Mouse (Mus musculus): ENCODE data around the gene Mrpl16. TPM values are rescaled to one million over a fixed set of nuclear protein-coding genes. Genes with fewer than 3 reads are reported as not detected.

Gene Mrpl16
- 49.1 and 55.1 TPM in 2 replicates for polyA plus RNA-seq (2016; fragmentation: Nextera tagmentation; extraction: Ambion mirVana)

DNA sequence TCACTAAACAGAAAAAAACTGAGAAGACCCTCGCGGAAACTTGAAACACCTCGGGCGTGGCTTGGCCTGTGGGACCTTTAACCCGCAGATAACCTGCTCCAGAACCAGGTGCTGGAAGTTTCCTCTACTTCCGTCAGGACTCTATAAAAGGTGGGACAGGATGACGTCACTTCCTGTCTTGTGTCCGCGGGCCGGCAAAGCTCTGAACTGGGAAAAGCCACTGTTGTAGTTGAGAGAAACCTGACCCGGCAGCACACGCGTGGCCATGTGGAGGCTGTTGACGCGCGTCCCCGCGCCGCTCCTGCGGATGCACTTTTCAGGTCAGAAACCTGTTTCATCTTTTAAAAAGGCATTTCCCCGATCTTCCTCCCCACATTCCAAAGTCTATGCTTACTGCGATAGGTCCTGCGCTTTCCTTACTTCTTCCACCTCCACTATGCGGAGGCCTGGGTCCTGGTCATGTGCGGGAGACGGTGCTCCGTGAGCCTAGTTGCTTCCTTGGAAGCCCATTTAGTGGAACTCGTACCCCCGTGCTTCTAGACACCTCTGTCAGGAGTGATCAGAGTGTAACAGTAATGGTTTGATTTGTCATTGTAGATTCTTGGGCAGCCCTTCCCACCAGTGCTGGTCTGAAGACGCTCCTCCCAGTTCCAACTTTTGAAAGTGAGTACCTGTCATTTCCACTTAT lies at the start of gene Mrpl16:
Gene Mrpl16 (plus strand): TSS at position 187 of the 688 bp plus-strand sequence.
- Histone ChIP-seq H3K4me1 (replicated peaks) (peaks cover 8% of the 10 kb centered on the region), H3K9me3 (no peaks in the 10 kb centered on the region), H3K27ac (peak within 1 kb of the TSS; percentile 84), H3K27me3 (ENCODE audit: insufficient read depth, poor library complexity, severe bottlenecking) (no peaks in the 10 kb centered on the region), H3K36me3 (peaks cover 34% of the 10 kb centered on the region), H3K4me3 (peak within 1 kb of the TSS; percentile 75)
- WGBS, result under 1% methylated on average over 30 of the region's 30 CpGs
- peak; percentile 86 for DNase-seq (ENCODE audit: low spot score)

GRCm38 (mm10) chr19:11723870-11724269 lies 46.3 kb upstream of the Mrpl16 start:
- Histone ChIP-seq H3K9me3 (no peaks in the 10 kb centered on the region), H3K27ac (no peak overlapping the region), H3K4me3 (no peak overlapping the region), H3K36me3 (no peaks in the 10 kb centered on the region), H3K27me3 (ENCODE audit: insufficient read depth, poor library complexity, severe bottlenecking) (no peaks in the 10 kb centered on the region), H3K4me1 (replicated peaks) (no peaks in the 10 kb centered on the region)
- WGBS, result 92% methylated on average over 2 of the region's 2 CpGs
- DNase-seq (ENCODE audit: low spot score), result no peak

DNA sequence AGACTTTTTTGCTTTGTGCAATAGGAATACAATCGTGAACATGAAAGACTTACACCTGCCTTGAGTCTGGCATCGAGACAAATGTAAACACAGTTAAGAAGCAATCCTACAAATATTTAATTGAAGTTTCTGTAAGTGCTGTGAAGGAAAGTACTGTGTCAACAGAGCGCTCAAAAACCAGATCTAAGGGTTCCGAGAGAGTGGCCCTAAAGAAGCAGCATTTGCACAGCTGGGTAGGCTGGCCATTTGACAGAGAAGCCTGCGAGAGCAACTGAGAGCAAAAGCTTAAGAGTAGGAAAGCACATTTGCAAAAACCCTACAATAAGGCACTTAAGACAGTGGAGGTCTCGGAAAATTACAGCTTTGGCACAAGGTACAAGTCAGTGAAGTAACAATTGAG lies 45.9 kb upstream of the Mrpl16 start:
- WGBS, result 88% methylated on average over 6 of the region's 6 CpGs
- no peak for DNase-seq (ENCODE audit: low spot score)
- Histone ChIP-seq H3K4me1 (replicated peaks) (no peaks in the 10 kb centered on the region), H3K27me3 (ENCODE audit: insufficient read depth, poor library complexity, severe bottlenecking) (no peaks in the 10 kb centered on the region), H3K9me3 (no peaks in the 10 kb centered on the region), H3K36me3 (no peaks in the 10 kb centered on the region), H3K27ac (no peak overlapping the region), H3K4me3 (no peak overlapping the region)

GRCm38 (mm10) chr19:11725915-11726314 lies 44.3 kb upstream of the Mrpl16 start:
- WGBS, result 90% methylated on average over 2 of the region's 2 CpGs

GRCm38 (mm10) chr19:11727304-11727703 lies 42.9 kb upstream of the Mrpl16 start:
- no peak overlapping the region for H3K4me3 ChIP-seq
- H3K9me3 ChIP-seq, result no peaks in the 10 kb centered on the region
- no peaks in the 10 kb centered on the region for H3K27me3 ChIP-seq (ENCODE audit: insufficient read depth, poor library complexity, severe bottlenecking)
- DNase-seq (ENCODE audit: low spot score), result no peak
- 90% methylated on average over 5 of the region's 5 CpGs for WGBS
- no peaks in the 10 kb centered on the region for H3K36me3 ChIP-seq
- H3K27ac ChIP-seq, result no peak overlapping the region
- H3K4me1 ChIP-seq (replicated peaks), result no peaks in the 10 kb centered on the region

More at GRCm38 (mm10) chr19:11725915-11726314, 44.3 kb upstream of the Mrpl16 start:
- no peak for DNase-seq (ENCODE audit: low spot score)
- Histone ChIP-seq H3K4me1 (replicated peaks) (no peaks in the 10 kb centered on the region), H3K4me3 (no peak overlapping the region), H3K27ac (no peak overlapping the region), H3K9me3 (no peaks in the 10 kb centered on the region), H3K36me3 (no peaks in the 10 kb centered on the region), H3K27me3 (ENCODE audit: insufficient read depth, poor library complexity, severe bottlenecking) (no peaks in the 10 kb centered on the region)

DNA sequence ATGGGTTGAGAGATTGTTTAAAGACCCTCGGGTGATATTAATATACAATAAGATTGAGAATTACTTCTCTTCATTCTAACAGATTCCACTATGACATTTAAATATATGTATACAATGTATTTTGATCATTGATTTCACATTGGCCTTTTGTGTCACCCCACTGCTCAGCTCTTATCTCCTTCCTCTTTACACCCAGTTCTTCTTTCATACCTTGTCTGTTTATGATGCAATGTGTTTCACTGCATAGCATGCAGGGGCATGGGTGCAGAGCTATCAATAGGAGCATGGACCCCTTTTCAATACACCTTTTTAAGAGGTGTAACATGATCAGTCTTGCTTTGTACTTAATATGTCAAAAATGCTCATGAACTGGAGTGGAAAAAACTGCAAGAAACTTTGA lies 39.9 kb upstream of the Mrpl16 start:
- H3K27ac ChIP-seq, result no peak overlapping the region
- no peak for DNase-seq (ENCODE audit: low spot score)
- WGBS, result 80% methylated on average over 1 of the region's 1 CpGs
- H3K4me1 ChIP-seq (replicated peaks), result no peaks in the 10 kb centered on the region
- no peaks in the 10 kb centered on the region for H3K36me3 ChIP-seq
- no peak overlapping the region for H3K4me3 ChIP-seq
- H3K9me3 ChIP-seq, result no peaks in the 10 kb centered on the region
- H3K27me3 ChIP-seq (ENCODE audit: insufficient read depth, poor library complexity, severe bottlenecking), result no peaks in the 10 kb centered on the region

DNA sequence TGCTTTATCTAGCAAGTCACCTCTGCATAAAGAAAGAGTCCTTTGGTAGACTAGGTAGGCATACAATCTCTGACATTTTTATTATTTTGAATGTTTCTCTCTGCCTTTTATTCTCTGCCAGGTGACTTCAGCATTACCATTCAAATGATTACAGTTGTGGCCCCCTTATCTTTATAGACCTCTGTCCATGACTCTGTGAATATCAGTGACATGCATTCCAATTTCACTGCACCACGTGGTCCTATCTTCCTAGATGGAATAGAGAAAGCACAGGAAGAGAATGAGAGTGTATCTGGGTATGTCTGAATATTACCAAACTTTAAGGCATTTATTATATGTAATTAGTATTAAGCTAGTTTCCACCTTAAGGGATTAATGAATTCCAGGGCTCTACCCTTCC lies 33.7 kb upstream of the Mrpl16 start:
- H3K36me3 ChIP-seq, result no peaks in the 10 kb centered on the region
- no peaks in the 10 kb centered on the region for H3K4me1 ChIP-seq (replicated peaks)
- WGBS, result 55% methylated on average over 1 of the region's 1 CpGs
- no peak for DNase-seq (ENCODE audit: low spot score)
- H3K4me3 ChIP-seq, result no peak overlapping the region
- H3K27me3 ChIP-seq (ENCODE audit: insufficient read depth, poor library complexity, severe bottlenecking), result no peaks in the 10 kb centered on the region
- H3K9me3 ChIP-seq, result no peaks in the 10 kb centered on the region
- no peak overlapping the region for H3K27ac ChIP-seq

GRCm38 (mm10) chr19:11745680-11746079 lies 24.5 kb upstream of the Mrpl16 start:
- no peaks in the 10 kb centered on the region for H3K9me3 ChIP-seq
- H3K36me3 ChIP-seq, result no peaks in the 10 kb centered on the region
- no peak overlapping the region for H3K27ac ChIP-seq
- DNase-seq (ENCODE audit: low spot score), result no peak
- H3K27me3 ChIP-seq (ENCODE audit: insufficient read depth, poor library complexity, severe bottlenecking), result no peaks in the 10 kb centered on the region
- H3K4me3 ChIP-seq, result no peak overlapping the region
- no peaks in the 10 kb centered on the region for H3K4me1 ChIP-seq (replicated peaks)

DNA sequence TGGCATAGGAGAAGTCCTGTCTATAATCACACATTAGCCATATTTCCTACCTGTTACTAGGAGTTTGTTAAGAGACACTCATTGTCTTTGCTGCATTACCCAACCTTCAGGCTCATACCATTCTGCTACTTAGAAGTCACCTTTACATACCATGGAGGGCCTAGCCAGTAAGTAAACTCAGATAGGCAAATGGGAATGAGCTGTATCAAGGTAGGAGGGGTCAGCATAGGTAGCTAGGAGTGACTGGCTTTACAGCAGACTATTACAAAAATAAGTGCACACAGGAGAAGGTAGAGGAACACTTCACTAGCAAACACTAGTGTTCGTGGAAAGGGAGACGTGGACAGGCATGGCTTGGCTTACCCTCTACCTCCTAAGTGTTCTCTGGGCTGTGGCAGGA lies 22.9 kb upstream of the Mrpl16 start, which contains the start of gene Gif:
Gene Gif (plus strand): TSS at position 257 of the 400 bp plus-strand sequence.
- H3K36me3 ChIP-seq, result no peaks in the 10 kb centered on the region
- WGBS, result 84% methylated on average over 2 of the region's 2 CpGs
- no peaks in the 10 kb centered on the region for H3K9me3 ChIP-seq
- no peak within 1 kb of the TSS for H3K4me3 ChIP-seq
- no peak within 1 kb of the TSS for H3K27ac ChIP-seq
- DNase-seq (ENCODE audit: low spot score), result no peak
- no peaks in the 10 kb centered on the region for H3K27me3 ChIP-seq (ENCODE audit: insufficient read depth, poor library complexity, severe bottlenecking)
- no peaks in the 10 kb centered on the region for H3K4me1 ChIP-seq (replicated peaks)

DNA sequence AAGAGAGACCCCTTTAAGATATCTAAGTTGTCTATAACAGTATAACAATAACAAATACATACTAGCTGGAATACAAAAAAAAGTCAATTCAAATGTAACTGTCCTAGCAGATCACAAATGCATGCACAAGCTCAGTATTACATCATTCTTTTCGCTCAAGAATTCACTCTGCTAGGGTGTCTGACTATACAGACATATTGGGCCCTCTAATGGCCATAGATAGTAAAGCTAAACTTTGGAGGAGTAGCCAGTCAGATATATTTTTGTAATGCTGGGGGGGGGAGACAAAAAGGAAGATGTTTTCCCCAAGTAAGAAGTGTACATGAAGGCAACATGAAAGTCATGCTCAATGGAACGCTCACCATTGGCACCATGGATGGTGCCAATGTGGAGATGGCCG lies 5.1 kb upstream of the Mrpl16 start:
- no peaks in the 10 kb centered on the region for H3K9me3 ChIP-seq
- no peak overlapping the region for H3K4me3 ChIP-seq
- no peak for DNase-seq (ENCODE audit: low spot score)
- 87% methylated on average over 3 of the region's 3 CpGs for WGBS
- no peaks in the 10 kb centered on the region for H3K27me3 ChIP-seq (ENCODE audit: insufficient read depth, poor library complexity, severe bottlenecking)
- H3K4me1 ChIP-seq (replicated peaks), result no peaks in the 10 kb centered on the region
- no peak overlapping the region for H3K27ac ChIP-seq
- H3K36me3 ChIP-seq, result no peaks in the 10 kb centered on the region

- 71% methylated on average over 4 of the region's 4 CpGs for WGBS
- Histone ChIP-seq H3K36me3 (no peaks in the 10 kb centered on the region), H3K4me1 (replicated peaks) (peaks cover 7% of the 10 kb centered on the region), H3K9me3 (no peaks in the 10 kb centered on the region), H3K4me3 (no peak overlapping the region), H3K27ac (no peak overlapping the region), H3K27me3 (ENCODE audit: insufficient read depth, poor library complexity, severe bottlenecking) (no peaks in the 10 kb centered on the region)
- DNase-seq (ENCODE audit: low spot score), result no peak
Observed at GRCm38 (mm10) chr19:11766413-11766812, 3.8 kb upstream of the Mrpl16 start.

GRCm38 (mm10) chr19:11768163-11768562 lies 2.0 kb upstream of the Mrpl16 start:
- no peak overlapping the region for H3K27ac ChIP-seq
- H3K4me3 ChIP-seq, result no peak overlapping the region
- 11% methylated on average over 3 of the region's 3 CpGs for WGBS
- peaks cover 12% of the 10 kb centered on the region for H3K36me3 ChIP-seq
- no peaks in the 10 kb centered on the region for H3K27me3 ChIP-seq (ENCODE audit: insufficient read depth, poor library complexity, severe bottlenecking)
- H3K4me1 ChIP-seq (replicated peaks), result peaks cover 8% of the 10 kb centered on the region
- DNase-seq (ENCODE audit: low spot score), result peak; percentile 27
- no peaks in the 10 kb centered on the region for H3K9me3 ChIP-seq

GRCm38 (mm10) chr19:11769257-11769920 lies 802 bp upstream of the Mrpl16 start:
- Histone ChIP-seq H3K36me3 (peaks cover 24% of the 10 kb centered on the region), H3K4me1 (replicated peaks) (peaks cover 8% of the 10 kb centered on the region), H3K9me3 (no peaks in the 10 kb centered on the region), H3K4me3 (peak overlapping the region; percentile 75; the same call in 1 of the 2 replicates), H3K27ac (no peak overlapping the region), H3K27me3 (ENCODE audit: insufficient read depth, poor library complexity, severe bottlenecking) (no peaks in the 10 kb centered on the region)
- DNase-seq (ENCODE audit: low spot score), result no peak
- WGBS, result 91% methylated on average over 5 of the region's 5 CpGs

Data from hindbrain, embryonic 10.5 days (tissue).